Mouse (Mus musculus): ENCODE measurements around the gene Galntl6. TPM values are rescaled to one million over a fixed set of nuclear protein-coding genes. Genes with fewer than 3 reads are reported as not detected.

Gene Galntl6
- 16.6 TPM for polyA plus RNA-seq (2015; fragmentation: Illumina TruSeq; extraction: RNeasy Lipid Tissue Mini Kit (QIAGEN cat#74804); ENCODE audit: low read depth, low replicate concordance)

GRCm38 (mm10) chr8:58912196-58912839, at the start of gene Galntl6:
Gene Galntl6, minus strand, starts transcription at chr8:58912640.

GRCm38 (mm10) chr8:58911677-58912076, 763 bp downstream of the Galntl6 start, which contains the start of gene BC030500:
Gene BC030500, plus strand, starts transcription at chr8:58911755.

Other genes with a start within 250 kb of the Galntl6 start
- gene BC030500, start 885 bp downstream of the Galntl6 start, polyA plus RNA-seq (2015; fragmentation: Illumina TruSeq; extraction: RNeasy Lipid Tissue Mini Kit (QIAGEN cat#74804); ENCODE audit: low read depth, low replicate concordance): 13.6 TPM

Measured in brain, adult 10 weeks (tissue).